Mouse (Mus musculus) brain, embryonic 14.5 days (tissue): ENCODE results near the gene Ppp1r36.

Experiments
- CTCF ChIP-seq: fragments of 200-500 bp; IDR thresholded peaks from 2 replicates; pipeline ENCODE4 v1.5.1; 2012; ENCODE audit warnings: inconsistent platforms, mild to moderate bottlenecking, moderate library complexity, borderline replicate concordance; ENCODE audit not compliant: insufficient read depth, insufficient read length; ENCODE audit errors: extremely low read depth
- POLR2A ChIP-seq: fragments of 200-500 bp; IDR thresholded peaks from 2 replicates; pipeline ENCODE4 v1.6.1; 2012; ENCODE audit warnings: mild to moderate bottlenecking, inconsistent platforms, borderline replicate concordance; ENCODE audit not compliant: poor library complexity, insufficient read depth, insufficient read length, severe bottlenecking; ENCODE audit errors: extremely low read depth

DNA sequence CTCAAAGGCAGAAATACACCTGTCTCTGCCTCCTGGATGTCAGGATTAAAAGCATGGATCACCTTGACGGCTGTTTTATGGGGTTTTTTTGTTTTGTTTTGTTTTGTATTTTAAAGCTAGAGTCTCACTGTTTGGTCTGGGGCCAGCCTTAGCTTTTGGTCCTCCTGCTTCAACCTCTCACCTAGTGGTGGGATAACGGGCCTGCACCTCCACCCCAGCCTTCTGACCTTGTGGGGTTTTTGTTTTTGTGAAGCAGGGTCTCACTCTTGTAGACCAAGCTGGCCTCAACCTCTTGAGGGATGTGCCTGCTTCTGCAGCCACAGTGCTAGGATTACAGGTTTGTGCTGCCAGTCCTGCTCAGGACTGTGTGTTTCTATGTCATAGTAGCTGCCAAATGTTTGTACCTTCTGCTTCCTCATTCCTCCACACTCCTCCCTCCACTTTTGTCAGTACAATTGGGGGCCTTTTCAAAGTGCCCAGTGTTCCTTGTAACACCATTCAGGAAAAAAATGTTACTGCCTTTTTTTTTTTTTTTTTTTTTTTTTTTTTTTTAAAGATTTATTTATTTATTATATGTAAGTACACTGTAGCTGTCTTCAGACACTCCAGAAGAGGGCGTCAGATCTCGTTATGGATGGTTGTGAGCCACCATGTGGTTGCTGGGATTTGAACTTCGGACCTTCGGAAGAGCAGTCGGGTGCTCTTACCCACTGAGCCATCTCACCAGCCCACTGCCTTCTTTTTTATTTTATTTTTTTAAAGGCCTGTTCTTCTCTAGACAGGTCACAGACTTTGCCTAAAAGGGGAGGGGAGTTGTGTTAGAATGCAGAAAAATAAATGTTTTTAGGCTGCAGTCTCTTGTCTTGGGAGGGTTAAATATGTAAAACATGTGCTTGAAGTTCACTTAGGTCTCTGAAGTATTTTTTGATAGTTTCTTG lies 44.2 kb upstream of the Ppp1r36 start:
- TF ChIP-seq CTCF: peak; percentile 32; the same call in 1 of the 2 replicates
- no peak for TF ChIP-seq POLR2A
